Mouse (Mus musculus): ENCODE results near the gene D630003M21Rik. TPM values are rescaled to one million over a fixed set of nuclear protein-coding genes. Genes with fewer than 3 reads are reported as not detected.

Gene D630003M21Rik
- polyA plus RNA-seq (2014; fragmentation: Illumina TruSeq; extraction: RNeasy Lipid Tissue Mini Kit (QIAGEN cat#74804); ENCODE audit: low read depth, low replicate concordance) = not detected

DNA sequence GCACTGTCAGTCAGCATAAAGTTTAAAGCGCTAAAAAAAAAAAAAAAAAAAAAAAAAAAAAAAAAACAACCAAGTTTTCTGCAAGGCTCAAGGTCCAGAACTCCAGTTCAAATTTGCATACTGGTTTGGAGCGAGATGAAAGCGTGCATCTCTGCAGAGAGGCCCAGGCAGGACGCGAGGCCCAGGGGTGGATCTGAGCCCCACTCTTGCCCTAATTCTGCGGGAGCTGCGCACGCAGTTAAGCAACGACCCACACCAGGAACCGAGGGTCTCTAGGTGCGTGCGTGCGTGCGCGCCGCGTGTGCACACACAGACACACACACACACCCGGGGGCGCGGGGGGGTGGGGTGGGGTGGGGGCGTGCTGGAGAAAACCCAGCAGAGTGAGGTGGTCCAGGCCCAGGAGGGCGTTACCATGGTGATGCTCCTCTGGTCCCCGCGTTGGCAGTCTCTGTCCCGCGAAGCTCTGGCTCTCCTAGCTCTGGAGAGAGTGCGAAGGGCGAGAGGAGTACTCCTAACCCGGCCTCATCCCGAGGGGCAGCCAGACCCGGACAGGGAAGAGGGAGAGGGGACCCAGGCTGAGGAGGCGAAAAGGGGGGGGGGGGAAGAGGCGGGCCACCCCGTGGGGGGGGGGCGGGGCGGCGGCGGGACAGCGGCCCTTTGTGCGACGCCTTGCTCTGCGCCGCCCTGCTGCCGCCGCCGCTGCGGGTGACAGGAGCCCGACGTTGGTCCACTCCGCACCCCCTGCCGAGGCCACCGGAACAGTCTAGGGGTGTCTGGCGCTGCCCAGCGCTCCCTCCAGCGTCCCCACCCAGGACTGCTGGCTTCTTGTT is at the start of gene D630003M21Rik:
TSS of gene D630003M21Rik (minus strand) at position 553 of the 833 bp plus-strand sequence.

DNA sequence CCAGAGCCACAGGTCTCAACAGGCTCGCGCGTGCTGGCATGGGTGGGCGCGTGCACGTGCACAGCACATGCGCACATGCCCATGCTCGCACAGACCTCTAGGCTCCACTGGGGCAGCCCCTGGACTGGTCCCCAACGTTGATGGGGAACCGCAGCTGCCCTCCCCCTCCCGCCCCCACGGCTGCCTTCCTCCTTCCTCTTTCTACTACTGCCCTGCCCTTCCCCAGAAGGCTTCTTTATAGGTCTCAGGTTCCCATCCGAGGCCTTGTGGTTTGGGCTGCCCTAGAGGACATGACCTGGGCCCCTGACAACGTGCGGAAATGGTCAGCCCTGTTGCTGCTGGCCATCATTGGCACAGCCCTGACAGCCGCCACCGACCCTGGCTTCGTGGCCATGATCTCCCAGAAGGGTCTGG is 29.0 kb upstream of the D630003M21Rik start, which contains the start of gene Bpi:
TSS of gene Bpi (plus strand) at position 90 of the 414 bp plus-strand sequence.

DNA sequence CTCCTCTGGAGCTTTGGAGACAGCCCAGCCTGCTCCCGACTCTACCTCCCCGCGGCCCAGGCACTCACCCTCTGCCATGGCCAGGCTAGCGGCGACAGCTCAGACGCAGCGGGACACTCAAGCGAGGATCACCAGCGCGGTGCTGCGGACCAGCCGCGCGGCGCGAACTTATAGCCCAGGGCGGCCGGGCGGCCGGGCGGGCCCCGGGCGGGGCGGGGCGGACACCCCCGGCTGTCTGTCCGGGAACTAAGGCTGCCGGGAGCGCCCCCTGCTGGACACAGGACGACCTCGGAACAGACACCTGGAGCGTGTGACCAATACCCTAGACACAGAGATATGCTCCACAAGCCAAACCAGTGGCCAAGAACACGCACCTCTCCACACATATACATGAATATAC is 82.8 kb downstream of the D630003M21Rik start, which contains the start of gene Tgm2:
TSS of gene Tgm2 (minus strand) at position 214 of the 400 bp plus-strand sequence.

Other genes with a start within 250 kb of the D630003M21Rik start
- gene Tti1, start 200.8 kb downstream of the D630003M21Rik start, polyA plus RNA-seq (2014; fragmentation: Illumina TruSeq; extraction: RNeasy Lipid Tissue Mini Kit (QIAGEN cat#74804); ENCODE audit: low read depth, low replicate concordance) = 12.2 TPM
- gene Rprd1b, start 200.7 kb downstream of the D630003M21Rik start, polyA plus RNA-seq (2014; fragmentation: Illumina TruSeq; extraction: RNeasy Lipid Tissue Mini Kit (QIAGEN cat#74804); ENCODE audit: low read depth, low replicate concordance) = 12.9 TPM
- gene Tgm2, start 82.8 kb downstream of the D630003M21Rik start, polyA plus RNA-seq (2014; fragmentation: Illumina TruSeq; extraction: RNeasy Lipid Tissue Mini Kit (QIAGEN cat#74804); ENCODE audit: low read depth, low replicate concordance) = 5.1 TPM
- gene Bpi, start 28.9 kb upstream of the D630003M21Rik start, polyA plus RNA-seq (2014; fragmentation: Illumina TruSeq; extraction: RNeasy Lipid Tissue Mini Kit (QIAGEN cat#74804); ENCODE audit: low read depth, low replicate concordance) = not detected
- gene Lbp, start 77.3 kb upstream of the D630003M21Rik start, polyA plus RNA-seq (2014; fragmentation: Illumina TruSeq; extraction: RNeasy Lipid Tissue Mini Kit (QIAGEN cat#74804); ENCODE audit: low read depth, low replicate concordance) = 3.1 TPM
- 31.2 TPM for gene Snhg11, start 146.4 kb upstream of the D630003M21Rik start, polyA plus RNA-seq (2014; fragmentation: Illumina TruSeq; extraction: RNeasy Lipid Tissue Mini Kit (QIAGEN cat#74804); ENCODE audit: low read depth, low replicate concordance)
- 51.3 TPM for gene Ralgapb, start 180.6 kb upstream of the D630003M21Rik start, polyA plus RNA-seq (2014; fragmentation: Illumina TruSeq; extraction: RNeasy Lipid Tissue Mini Kit (QIAGEN cat#74804); ENCODE audit: low read depth, low replicate concordance)

Measured in kidney, adult 10 weeks (tissue).